Mouse (Mus musculus): Measurements from ENCODE around the gene H2-Q1. TPM values are rescaled to one million over a fixed set of nuclear protein-coding genes. Genes with fewer than 3 reads are reported as not detected.
A peak's percentile ranks its signal among the peaks of the same experiment; 100 is the strongest.
"Not testable (repeated sequence)": the region's sequence is repeated elsewhere in the genome, so short reads cannot be mapped to it uniquely, and the experiment has no call there.

H2-Q1 gene
- total RNA-seq, 1 experiment from 2014 or later, result 2.7 TPM

DNA sequence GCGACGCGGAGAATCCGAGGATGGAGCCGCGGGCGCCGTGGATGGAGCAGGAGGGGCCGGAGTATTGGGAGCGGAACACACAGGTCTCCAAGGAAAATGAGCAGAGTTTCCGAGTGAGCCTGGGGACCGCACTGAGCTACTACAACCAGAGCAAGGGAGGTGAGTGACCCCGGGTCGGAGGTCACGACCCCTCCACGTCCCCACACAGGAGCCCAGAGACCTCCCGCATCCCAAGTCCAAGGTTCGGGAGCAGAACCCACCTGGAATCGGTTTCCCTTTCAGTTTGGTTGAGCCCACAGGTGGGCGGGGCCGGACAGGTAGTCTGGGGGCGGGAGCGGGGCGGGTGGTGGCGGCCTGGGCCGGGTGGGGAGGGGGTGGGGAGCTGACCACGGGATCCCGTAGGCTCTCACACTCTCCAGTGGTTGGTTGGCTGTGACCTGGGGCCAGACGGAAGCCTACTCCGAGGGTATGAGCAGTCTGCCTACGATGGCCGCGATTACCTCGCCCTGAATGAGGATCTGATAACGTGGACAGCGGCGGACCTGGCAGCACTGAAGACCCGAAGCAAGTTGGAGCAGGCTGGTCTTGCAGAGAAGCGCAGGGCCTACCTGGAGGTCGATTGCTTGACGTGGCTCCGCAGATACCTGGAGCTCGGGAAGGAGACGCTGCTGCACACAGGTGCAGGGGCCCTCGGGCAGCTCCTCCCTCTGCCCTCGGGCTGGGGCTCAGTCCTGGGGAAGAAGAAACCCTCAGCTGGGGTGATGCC lies 22.7 kb downstream of the H2-Q1 start:
- peak; percentile 4 for DNase-seq

DNA sequence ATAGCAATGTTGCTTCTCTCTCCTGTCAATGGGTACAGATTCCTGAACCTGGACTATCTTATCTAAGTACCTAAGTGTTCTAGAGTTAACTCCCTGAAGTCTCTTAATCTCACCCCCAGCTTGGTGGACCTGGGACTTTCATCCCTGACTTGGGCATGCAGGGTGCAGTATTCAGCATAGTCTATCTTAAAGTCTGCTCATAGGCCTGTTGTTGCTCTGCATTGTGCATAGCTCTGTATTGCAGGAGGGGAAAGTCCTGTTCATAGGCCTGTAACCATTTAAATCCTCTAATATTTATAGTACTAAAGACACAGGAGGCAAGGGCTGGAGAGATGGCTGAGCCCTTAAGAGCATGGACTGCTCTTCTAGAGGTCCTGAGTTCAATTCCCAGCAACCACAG lies 27.5 kb downstream of the H2-Q1 start:
- not testable (repeated sequence) for DNase-seq

DNA sequence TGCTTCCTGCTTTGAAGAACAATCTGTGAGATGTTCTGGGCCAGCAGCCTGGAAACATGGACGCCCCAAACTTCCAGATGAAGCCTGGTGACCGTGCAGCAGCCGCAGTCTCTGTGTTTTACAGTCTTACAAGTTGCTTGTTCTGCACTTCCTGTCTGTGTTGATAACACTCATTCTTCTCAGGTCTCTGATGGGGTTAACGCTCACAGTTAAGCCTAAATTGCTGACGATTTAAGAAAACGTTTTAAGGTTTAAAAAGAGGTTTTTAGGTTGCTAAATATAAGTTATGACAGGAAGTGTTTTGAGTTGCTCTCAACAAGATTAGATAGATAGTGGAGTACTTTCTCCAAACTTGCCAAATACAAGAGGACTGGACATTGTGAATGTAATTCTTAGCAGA lies 33.1 kb downstream of the H2-Q1 start:
- not testable (repeated sequence) for DNase-seq

DNA sequence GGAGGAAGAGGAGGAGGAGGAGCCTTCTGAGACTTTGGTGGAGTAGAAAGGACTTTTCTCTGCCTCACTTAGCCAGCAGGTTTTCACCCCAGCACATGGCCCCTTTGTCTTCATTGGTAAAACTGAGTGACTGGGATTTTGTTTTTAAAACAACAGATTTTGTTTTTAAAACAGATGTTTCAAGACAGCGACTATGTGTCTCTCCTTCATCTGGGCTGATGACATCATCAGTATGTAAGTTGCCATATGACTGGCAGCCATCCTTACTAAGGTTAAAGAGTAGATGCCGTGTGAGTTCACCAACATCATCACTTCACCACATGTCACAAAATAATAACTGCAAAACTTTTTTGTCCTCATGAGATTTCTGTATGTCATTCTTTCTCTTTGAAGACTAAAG lies 33.9 kb downstream of the H2-Q1 start:
- DNase-seq, result no peak

DNA sequence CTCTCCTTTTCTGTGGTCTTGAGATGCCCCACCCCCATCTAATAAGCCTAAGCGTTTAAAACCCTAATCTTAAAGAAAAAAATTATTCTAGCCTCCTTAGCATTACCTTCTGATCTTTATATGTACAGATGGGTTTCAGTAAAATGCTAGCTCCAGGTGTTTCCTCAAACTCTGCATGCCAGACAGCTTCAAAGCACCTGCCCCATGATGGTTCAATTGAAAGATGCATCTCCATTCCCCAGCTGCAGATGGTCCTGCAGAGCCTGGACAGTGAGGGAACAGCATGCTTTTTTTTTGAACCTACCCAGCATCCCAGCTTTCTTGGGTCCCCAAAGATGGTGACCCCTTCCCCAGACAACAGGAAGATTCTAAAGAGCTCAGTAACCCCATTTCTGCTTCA lies 36.9 kb downstream of the H2-Q1 start:
- no peak for DNase-seq

DNA sequence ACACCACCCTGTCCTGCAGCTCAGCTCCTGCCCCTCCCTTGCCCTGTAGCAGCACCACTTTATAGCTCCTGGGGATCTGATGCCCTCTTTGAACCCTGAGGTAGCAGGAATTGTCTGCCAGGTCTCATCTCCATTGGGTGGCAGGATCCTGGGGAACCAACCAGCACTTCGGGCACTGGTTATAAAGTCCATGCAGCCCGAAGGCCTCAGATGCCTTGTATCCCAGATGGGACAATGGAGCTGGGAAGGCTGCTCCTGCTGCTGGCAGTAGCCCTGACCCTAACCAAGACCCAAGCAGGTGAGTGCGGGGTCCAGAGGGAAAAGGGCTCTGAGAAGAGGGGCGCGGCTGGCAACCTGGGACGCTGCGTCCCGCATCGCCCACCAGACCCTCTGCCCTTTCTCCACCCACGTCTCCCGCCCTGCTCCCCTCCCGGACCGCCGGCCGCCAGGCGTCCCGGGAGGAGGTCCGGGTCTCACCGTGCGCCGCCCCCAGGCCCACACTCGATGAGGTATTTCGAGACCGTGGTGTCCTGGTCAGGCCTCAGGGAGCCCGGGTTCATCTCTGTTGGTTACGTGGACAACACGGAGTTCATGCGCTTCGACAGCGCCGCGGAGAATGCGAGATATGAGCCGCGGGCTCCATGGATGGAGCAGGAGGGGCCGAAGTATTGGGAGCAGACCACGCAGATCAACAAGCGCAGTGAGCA lies 38.7 kb downstream of the H2-Q1 start:
- no peak for DNase-seq

DNA sequence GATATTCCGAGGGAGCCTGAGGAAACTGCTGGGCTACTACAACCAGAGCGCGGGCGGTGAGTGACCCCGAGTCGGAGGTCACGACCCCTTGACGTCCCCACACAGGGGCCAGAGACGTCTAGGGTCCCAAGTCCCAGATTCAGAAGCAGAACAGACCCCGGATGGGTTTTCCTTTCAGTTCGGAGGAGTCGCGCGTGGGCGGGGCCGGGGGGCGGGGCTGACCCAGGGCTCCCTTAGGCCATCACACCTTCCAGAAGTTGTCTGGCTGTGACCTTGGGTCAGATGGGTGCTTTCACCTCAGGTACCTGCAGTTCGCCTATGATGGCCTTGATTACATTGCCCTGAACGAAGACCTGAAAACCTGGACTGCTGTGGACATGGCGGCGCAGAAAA lies 39.3 kb downstream of the H2-Q1 start:
- DNase-seq, result no peak

Other genes with a start within 250 kb of the H2-Q1 start
- not detected in 2 replicates for gene Ly6g6e, start 243.5 kb upstream of the H2-Q1 start, total RNA-seq (2021)
- gene Ly6g6d, start 242.3 kb upstream of the H2-Q1 start, total RNA-seq (2021), result 1.1 and 1.7 TPM in 2 replicates
- not detected in 2 replicates for gene Ly6g6f, start 234.8 kb upstream of the H2-Q1 start, total RNA-seq (2021)
- 69.7 and 76.3 TPM in 2 replicates for gene Abhd16a, start 231.1 kb upstream of the H2-Q1 start, total RNA-seq (2021)
- gene Ly6g5c, start 212.1 kb upstream of the H2-Q1 start, total RNA-seq (2021), result not detected in 2 replicates
- 0.33 and 1.1 TPM in 2 replicates for gene Ly6g5b, start 205.0 kb upstream of the H2-Q1 start, total RNA-seq (2021)
- 11.3 and 12.3 TPM in 2 replicates for gene Gpank1, start 198.9 kb upstream of the H2-Q1 start, total RNA-seq (2021)
- gene Csnk2b, start 198.4 kb upstream of the H2-Q1 start, total RNA-seq (2021), result 210 and 214 TPM in 2 replicates
- 23.6 and 24.8 TPM in 2 replicates for gene D17H6S53E, start 194.0 kb upstream of the H2-Q1 start, total RNA-seq (2021)
- gene Apom, start 188.4 kb upstream of the H2-Q1 start, total RNA-seq (2021), result 3.3 and 35.6 TPM in 2 replicates
- 357 and 375 TPM in 2 replicates for gene Bag6, start 185.2 kb upstream of the H2-Q1 start, total RNA-seq (2021)
- 246 and 247 TPM in 2 replicates for gene Prrc2a, start 155.5 kb upstream of the H2-Q1 start, total RNA-seq (2021)
- gene Aif1, start 144.3 kb upstream of the H2-Q1 start, total RNA-seq (2021), result 3.3 and 5.6 TPM in 2 replicates
- gene Lst1, start 132.0 kb upstream of the H2-Q1 start, total RNA-seq (2021), result 5.6 and 11.9 TPM in 2 replicates
- 4.3 and 35.6 TPM in 2 replicates for gene Ltb, start 126.0 kb upstream of the H2-Q1 start, total RNA-seq (2021)
- gene Tnf, start 118.4 kb upstream of the H2-Q1 start, total RNA-seq (2021), result 0.33 and 1.4 TPM in 2 replicates
- gene Lta, start 115.1 kb upstream of the H2-Q1 start, total RNA-seq (2021), result 0.33 and 2.7 TPM in 2 replicates
- gene Gm16181, start 99.6 kb upstream of the H2-Q1 start, total RNA-seq (2021), result 0.67 TPM in 1 of 2 replicates, not detected in the other
- gene Atp6v1g2, start 86.7 kb upstream of the H2-Q1 start, total RNA-seq (2021), result 7.0 and 8.2 TPM in 2 replicates
- gene Nfkbil1, start 84.6 kb upstream of the H2-Q1 start, total RNA-seq (2021), result 15.3 and 17.7 TPM in 2 replicates
- gene Ddx39b, start 78.7 kb upstream of the H2-Q1 start, total RNA-seq (2021), result 200 and 232 TPM in 2 replicates
- 93.3 and 154 TPM in 2 replicates for gene H2-D1, start 57.7 kb upstream of the H2-Q1 start, total RNA-seq (2021)
- 0.49 and 1.3 TPM in 2 replicates for gene H2-Q2, start 21.8 kb downstream of the H2-Q1 start, total RNA-seq (2021)
- gene H2-Q4, start 59.2 kb downstream of the H2-Q1 start, total RNA-seq (2021), result 16.3 and 26.4 TPM in 2 replicates
- gene H2-Q6, start 104.4 kb downstream of the H2-Q1 start, total RNA-seq (2021), result 0.74 and 7.4 TPM in 2 replicates
- gene H2-Q7, start 118.8 kb downstream of the H2-Q1 start, total RNA-seq (2021), result 2.7 and 11.1 TPM in 2 replicates
- gene H2-Q10, start 149.7 kb downstream of the H2-Q1 start, total RNA-seq (2021), result 4.4 and 61.3 TPM in 2 replicates
- gene Pou5f1, start 185.6 kb downstream of the H2-Q1 start, total RNA-seq (2021), result 0.26 and 0.45 TPM in 2 replicates
- gene Tcf19, start 196.4 kb downstream of the H2-Q1 start, total RNA-seq (2021), result 19.9 and 21.4 TPM in 2 replicates
- 12.0 and 14.3 TPM in 2 replicates for gene Cchcr1, start 196.7 kb downstream of the H2-Q1 start, total RNA-seq (2021)
- not detected in 2 replicates for gene Psors1c2, start 212.8 kb downstream of the H2-Q1 start, total RNA-seq (2021)
- gene Cdsn, start 231.7 kb downstream of the H2-Q1 start, total RNA-seq (2021), result 0.23 and 0.37 TPM in 2 replicates
- not detected in 2 replicates for gene 2300002M23Rik, start 247.0 kb downstream of the H2-Q1 start, total RNA-seq (2021)